Mouse (Mus musculus): ENCODE measurements around the gene Ice2. TPM values are rescaled to one million over a fixed set of nuclear protein-coding genes. Genes with fewer than 3 reads are reported as not detected.

The Ice2 gene
- polyA plus RNA-seq, 1 experiment from 2014 or later: 11.5 TPM

DNA sequence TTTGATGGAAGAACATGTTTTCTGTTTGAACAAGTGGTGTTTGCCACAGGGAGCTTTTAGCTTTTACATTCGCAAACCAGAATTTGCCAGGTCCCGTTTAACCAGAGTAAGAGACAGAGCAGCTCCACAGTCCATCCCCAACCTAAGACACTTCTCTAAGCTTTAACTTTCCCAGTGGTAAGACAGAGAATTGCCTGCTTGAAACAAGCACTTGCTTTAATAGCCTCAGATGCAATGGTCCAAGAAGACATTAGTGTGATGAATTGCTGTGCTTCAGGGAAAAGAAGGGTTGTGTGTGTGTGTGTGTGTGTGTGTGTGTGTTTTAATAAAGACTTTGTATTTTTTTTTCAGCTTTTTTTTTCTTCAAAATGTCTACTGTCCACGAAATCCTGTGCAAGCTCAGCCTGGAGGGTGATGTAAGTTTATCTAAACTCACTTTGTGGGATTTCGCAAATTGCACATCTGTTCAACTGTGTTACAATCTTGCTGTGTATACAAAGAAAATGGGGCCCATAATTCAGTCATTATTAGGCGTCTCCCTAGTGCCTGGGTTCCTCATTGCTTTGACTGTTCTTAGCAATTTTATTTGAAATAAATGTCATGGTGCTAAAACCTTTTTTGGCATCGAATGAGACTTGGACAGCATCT, 66.5 kb downstream of the Ice2 start:
- whole genome bisulfite sequencing: 80% methylated on average over 6 of the region's 6 CpGs

DNA sequence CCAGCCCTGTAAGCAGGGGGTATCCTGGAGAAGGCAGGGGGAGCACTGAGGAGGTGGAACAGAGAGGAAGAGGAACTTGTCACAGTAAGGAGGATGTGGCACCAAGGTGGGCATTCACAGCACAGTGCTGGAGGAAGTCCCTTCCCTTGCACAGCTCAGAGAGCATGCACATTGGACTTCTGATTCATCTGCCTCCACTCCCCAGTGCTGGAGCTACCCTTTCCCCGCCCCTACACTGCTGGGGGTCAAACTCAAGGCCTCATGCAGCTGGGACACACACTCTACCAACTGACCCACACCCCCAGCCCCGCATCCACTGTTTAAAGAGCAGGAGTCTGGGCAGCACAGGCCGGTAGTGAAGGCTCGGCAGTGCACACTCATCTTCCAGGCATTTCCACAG, 68.4 kb downstream of the Ice2 start:
- H3K4me2 ChIP-seq: no peak overlapping the region
- H3K9ac ChIP-seq: no peak overlapping the region
- H3K4me3 ChIP-seq: no peak overlapping the region
- no peak overlapping the region for H3K27ac ChIP-seq
- WGBS: 77% methylated on average over 4 of the region's 4 CpGs
- H3K36me3 ChIP-seq: peaks cover 52% of the 10 kb centered on the region
- H3K9me3 ChIP-seq (replicated peaks): no peaks in the 10 kb centered on the region
- H3K27me3 ChIP-seq: no peaks in the 10 kb centered on the region
- H3K4me1 ChIP-seq (replicated peaks): peaks cover 55% of the 10 kb centered on the region
- ATAC-seq (replicated peaks; ENCODE audit: insufficient number of reproducible peaks, insufficient read depth, low FRiP score, low read depth): no peak

More for the DNA sequence above, 66.5 kb downstream of the Ice2 start:
- no peak for ATAC-seq (replicated peaks; ENCODE audit: insufficient number of reproducible peaks, insufficient read depth, low FRiP score, low read depth)
- peaks cover 47% of the 10 kb centered on the region for H3K36me3 ChIP-seq
- no peaks in the 10 kb centered on the region for H3K9me3 ChIP-seq (replicated peaks)
- no peak overlapping the region for H3K9ac ChIP-seq
- H3K27ac ChIP-seq: no peak overlapping the region
- H3K4me1 ChIP-seq (replicated peaks): peaks cover 50% of the 10 kb centered on the region
- H3K4me3 ChIP-seq: no peak overlapping the region
- H3K4me2 ChIP-seq: no peak overlapping the region
- no peaks in the 10 kb centered on the region for H3K27me3 ChIP-seq

DNA sequence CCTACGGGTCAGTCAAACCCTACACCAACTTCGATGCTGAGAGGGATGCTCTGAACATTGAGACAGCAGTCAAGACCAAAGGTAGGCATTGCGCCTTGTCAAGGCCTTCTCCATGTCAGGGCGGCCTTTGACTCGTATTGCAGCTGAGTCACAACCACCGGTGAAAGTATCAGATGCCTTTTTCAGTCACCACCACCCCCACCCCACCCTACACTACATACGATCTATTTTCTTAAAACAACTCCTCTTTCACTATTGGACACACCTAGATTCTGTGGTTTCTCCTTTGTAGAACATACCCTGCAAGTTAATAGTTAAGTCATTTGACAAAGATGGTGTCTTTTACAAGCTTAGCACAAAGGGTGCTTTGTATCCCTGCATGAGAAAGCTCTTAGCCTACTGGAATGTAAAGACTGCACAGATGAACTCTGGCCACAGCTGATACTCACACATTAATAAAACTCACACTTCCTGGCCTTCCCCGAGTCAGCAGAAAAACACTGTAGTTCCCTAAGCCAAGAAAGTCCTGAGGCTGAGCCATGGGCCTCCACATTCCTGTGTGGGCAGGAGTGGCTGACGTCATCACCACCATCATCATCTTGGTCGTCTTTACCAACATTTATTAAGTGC, 69.7 kb downstream of the Ice2 start:
- H3K36me3 ChIP-seq: peaks cover 45% of the 10 kb centered on the region
- H3K4me1 ChIP-seq (replicated peaks): peaks cover 66% of the 10 kb centered on the region

DNA sequence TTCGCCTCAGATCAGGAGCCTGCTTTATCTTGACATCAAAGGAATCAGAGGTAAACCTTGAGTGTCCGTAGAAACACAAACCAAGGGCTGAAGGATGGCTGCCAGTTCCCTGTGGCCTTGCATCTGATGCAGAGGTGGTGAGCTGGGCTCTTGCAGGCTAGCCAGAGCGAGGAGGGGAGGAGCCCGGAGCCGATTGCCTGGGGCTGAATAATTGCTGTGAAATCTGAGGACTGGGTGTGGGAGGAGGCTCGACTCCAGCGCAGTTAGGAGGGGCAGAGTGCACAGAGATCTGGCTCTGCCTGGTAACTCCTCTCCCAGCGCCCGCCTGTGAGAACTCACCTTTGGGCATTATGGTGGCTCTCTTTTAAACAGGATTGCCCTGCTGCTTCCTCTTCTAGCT, 71.3 kb downstream of the Ice2 start:
- Histone ChIP-seq H3K27ac (peak overlapping the region; percentile 91), H3K27me3 (no peaks in the 10 kb centered on the region), H3K4me3 (no peak overlapping the region), H3K36me3 (peaks cover 47% of the 10 kb centered on the region), H3K4me2 (no peak overlapping the region), H3K9me3 (replicated peaks) (no peaks in the 10 kb centered on the region), H3K9ac (no peak overlapping the region), H3K4me1 (replicated peaks) (peaks cover 80% of the 10 kb centered on the region)
- peak; percentile 68 for ATAC-seq (replicated peaks; ENCODE audit: insufficient number of reproducible peaks, insufficient read depth, low FRiP score, low read depth)
- WGBS: 18% methylated on average over 9 of the region's 9 CpGs

More for the DNA sequence above, 69.7 kb downstream of the Ice2 start:
- no peaks in the 10 kb centered on the region for H3K9me3 ChIP-seq (replicated peaks)
- no peaks in the 10 kb centered on the region for H3K27me3 ChIP-seq
- H3K9ac ChIP-seq: no peak overlapping the region
- no peak overlapping the region for H3K4me2 ChIP-seq
- 54% methylated on average over 10 of the region's 10 CpGs for WGBS
- no peak for ATAC-seq (replicated peaks; ENCODE audit: insufficient number of reproducible peaks, insufficient read depth, low FRiP score, low read depth)
- H3K4me3 ChIP-seq: no peak overlapping the region
- H3K27ac ChIP-seq: peak overlapping the region; percentile 35

DNA sequence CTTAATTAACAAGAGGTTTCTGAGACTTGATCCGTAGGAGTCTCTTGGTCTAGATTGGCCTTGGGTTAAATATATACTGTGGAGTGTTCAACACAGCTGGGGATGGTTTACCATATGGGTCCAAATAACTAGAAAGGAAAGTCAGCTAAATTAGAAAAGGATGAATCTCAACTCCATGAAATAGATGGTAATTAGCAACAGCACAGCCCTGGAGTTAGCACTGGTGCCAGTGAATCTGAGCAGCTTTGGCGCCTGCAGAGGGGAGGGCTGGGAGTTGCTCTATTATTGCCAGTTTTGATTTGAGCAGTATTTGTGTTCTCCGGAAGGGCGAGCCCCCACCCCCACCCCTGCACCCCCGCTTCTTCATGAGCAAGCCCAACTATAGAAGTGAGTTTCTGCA, 72.7 kb downstream of the Ice2 start:
- Histone ChIP-seq H3K27ac (peak overlapping the region; percentile 91), H3K36me3 (peaks cover 45% of the 10 kb centered on the region), H3K4me2 (peak overlapping the region; percentile 35), H3K9me3 (replicated peaks) (no peaks in the 10 kb centered on the region), H3K27me3 (no peaks in the 10 kb centered on the region), H3K4me1 (replicated peaks) (peaks cover 77% of the 10 kb centered on the region), H3K4me3 (no peak overlapping the region), H3K9ac (no peak overlapping the region)
- 43% methylated on average over 5 of the region's 5 CpGs for WGBS
- ATAC-seq (replicated peaks; ENCODE audit: insufficient number of reproducible peaks, insufficient read depth, low FRiP score, low read depth): no peak

DNA sequence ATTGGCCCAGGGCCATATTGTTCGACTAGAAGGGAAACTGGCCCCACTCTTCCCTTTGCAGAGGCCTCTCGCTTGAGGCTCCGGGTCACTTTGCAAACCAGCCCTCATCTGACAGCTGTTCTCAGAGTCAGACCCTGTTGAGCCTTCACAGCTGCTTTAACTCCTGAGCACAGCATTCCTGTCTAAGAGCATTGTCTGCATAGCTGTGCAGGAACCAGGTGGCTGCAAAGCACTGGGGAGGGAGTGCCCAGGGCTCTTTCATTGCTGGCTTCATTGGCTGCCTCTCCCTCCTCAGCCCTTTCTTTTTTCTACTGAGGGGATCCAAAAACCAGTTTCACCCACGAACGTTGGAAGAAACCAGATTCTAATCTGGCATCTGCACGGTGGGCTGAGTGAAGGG, 73.2 kb downstream of the Ice2 start:
- Histone ChIP-seq H3K9ac (no peak overlapping the region), H3K36me3 (peaks cover 40% of the 10 kb centered on the region), H3K27ac (peak overlapping the region; percentile 91), H3K9me3 (replicated peaks) (no peaks in the 10 kb centered on the region), H3K4me1 (replicated peaks) (peaks cover 71% of the 10 kb centered on the region), H3K27me3 (no peaks in the 10 kb centered on the region), H3K4me3 (no peak overlapping the region), H3K4me2 (peak overlapping the region; percentile 35)
- peak; percentile 75 for ATAC-seq (replicated peaks; ENCODE audit: insufficient number of reproducible peaks, insufficient read depth, low FRiP score, low read depth)
- WGBS: 2% methylated on average over 6 of the region's 6 CpGs

DNA sequence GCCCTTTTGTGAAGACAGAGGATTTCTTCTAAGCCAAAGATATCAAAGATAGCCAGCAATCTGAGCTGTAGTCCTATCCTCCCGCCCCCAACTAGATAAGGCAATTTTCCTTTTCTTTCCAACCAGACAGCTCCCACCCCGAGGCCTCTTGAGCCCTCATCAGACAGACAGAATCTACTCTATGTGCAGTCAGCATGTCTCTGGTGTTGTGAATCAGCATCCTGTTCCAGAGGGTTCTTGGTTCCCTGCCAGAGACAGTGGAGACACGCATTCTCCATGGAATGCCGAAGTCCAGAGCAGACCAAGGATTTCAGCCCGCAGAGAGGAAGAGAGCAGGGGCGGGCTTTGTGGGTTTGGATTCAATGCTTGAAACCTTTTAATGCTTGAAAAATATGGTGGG, 75.0 kb downstream of the Ice2 start:
- Histone ChIP-seq H3K9me3 (replicated peaks) (no peaks in the 10 kb centered on the region), H3K27ac (peak overlapping the region; percentile 91), H3K9ac (no peak overlapping the region), H3K4me2 (no peak overlapping the region), H3K4me1 (replicated peaks) (peaks cover 73% of the 10 kb centered on the region), H3K4me3 (no peak overlapping the region), H3K36me3 (peaks cover 33% of the 10 kb centered on the region), H3K27me3 (no peaks in the 10 kb centered on the region)
- ATAC-seq (replicated peaks; ENCODE audit: insufficient number of reproducible peaks, insufficient read depth, low FRiP score, low read depth): peak; percentile 66
- 17% methylated on average over 6 of the region's 6 CpGs for WGBS

DNA sequence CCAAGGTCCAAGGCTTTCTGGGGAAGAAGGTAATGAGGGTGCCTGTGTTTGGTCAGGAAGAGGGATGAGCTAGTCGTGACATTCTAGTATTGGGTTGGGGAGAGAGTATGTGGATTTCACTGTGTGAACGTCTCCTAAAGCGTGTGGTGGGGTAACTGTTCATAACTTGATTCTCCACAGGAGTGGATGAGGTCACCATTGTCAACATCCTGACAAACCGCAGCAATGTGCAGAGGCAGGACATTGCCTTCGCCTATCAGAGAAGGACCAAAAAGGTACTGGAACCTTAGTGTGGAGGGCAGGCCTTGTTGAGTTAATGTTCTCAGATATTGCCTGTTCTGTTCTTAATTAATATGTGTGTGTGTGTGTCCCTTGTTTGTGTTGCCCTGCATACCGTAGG, 78.2 kb downstream of the Ice2 start:
- ATAC-seq (replicated peaks; ENCODE audit: insufficient number of reproducible peaks, insufficient read depth, low FRiP score, low read depth): no peak
- peaks cover 32% of the 10 kb centered on the region for H3K36me3 ChIP-seq
- no peaks in the 10 kb centered on the region for H3K27me3 ChIP-seq
- no peaks in the 10 kb centered on the region for H3K9me3 ChIP-seq (replicated peaks)
- peaks cover 66% of the 10 kb centered on the region for H3K4me1 ChIP-seq (replicated peaks)
- WGBS: 56% methylated on average over 6 of the region's 6 CpGs
- H3K9ac ChIP-seq: no peak overlapping the region
- H3K4me2 ChIP-seq: no peak overlapping the region
- 0 out of 2 replicates have a peak overlapping the region, but pooled peaks have one; percentile 5 for H3K27ac ChIP-seq
- no peak overlapping the region for H3K4me3 ChIP-seq

DNA sequence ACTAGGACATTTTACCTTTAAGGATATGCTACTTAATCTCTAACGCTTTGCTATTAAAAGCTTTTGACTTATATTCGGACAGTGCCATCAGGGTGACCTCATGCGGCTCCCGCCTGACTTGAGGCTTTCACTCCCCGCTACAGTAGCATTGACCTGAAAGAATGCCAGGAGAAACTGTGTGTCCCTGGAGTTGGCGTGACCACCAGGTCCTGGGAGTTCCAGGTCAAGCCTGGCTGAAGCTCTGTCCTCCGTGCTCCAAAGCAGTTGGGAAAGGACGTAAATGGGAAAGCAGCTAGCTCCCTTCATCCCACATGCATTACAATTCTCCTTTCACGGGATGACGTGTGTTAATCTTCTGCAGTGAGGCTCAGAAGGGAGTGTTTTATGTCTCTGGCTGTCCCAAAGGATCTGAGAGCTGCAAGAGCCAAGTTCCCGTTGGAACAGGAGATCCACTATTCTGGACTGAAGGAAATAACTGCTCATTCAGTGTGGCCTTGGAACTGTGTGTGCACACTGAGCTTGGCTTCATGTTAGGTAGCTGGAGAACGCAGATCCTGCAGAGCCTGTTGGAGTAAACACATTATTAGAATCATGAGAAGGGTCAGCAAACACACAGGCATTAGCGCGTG, 79.6 kb downstream of the Ice2 start:
- WGBS: 34% methylated on average over 14 of the region's 14 CpGs
- H3K4me2 ChIP-seq: no peak overlapping the region
- H3K9ac ChIP-seq: no peak overlapping the region
- H3K4me3 ChIP-seq: no peak overlapping the region
- peak overlapping the region; percentile 70 for H3K27ac ChIP-seq
- H3K9me3 ChIP-seq (replicated peaks): no peaks in the 10 kb centered on the region
- H3K4me1 ChIP-seq (replicated peaks): peaks cover 53% of the 10 kb centered on the region
- H3K27me3 ChIP-seq: no peaks in the 10 kb centered on the region
- H3K36me3 ChIP-seq: peaks cover 44% of the 10 kb centered on the region
- ATAC-seq (replicated peaks; ENCODE audit: insufficient number of reproducible peaks, insufficient read depth, low FRiP score, low read depth): no peak

DNA sequence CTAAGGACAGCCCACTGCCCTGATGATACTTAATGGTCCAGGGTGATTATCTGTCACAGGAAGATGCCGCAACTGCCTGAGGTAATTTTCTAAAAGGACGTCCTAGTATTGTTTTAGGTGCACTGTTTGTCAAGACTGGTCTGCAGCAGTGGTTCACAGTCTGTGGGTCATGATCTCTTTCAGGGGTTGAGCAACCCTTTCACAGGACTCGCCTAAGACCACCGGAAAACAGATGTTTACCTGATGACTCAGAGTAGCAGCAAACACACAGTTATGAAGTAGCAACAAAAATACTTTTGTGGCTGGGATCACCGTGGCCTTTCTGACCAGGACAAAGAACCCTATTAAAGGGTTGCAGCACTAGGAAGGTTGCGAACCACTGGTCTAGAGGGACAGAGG, 80.1 kb downstream of the Ice2 start:
- H3K4me1 ChIP-seq (replicated peaks): peaks cover 48% of the 10 kb centered on the region

DNA sequence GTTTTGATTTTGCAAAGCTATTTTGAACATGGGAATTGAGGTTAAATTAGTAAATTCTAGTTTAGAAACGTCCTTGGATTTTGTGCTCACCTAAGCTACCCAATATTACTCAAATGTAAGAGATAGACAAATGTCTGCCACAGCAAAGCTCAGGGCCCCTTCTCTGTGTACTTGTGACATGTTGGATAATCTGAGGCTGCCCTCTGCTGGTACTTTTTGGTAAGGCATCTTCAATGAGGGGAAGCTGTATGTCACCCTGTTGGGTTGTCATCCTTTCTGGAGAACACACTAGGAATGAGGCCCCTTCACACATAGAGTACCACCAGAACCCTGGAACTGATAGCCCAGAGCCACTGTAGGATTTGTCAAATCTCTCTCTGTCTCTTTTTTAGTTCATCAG, 82.6 kb downstream of the Ice2 start:
- H3K9ac ChIP-seq: no peak overlapping the region
- no peak overlapping the region for H3K27ac ChIP-seq
- no peak for ATAC-seq (replicated peaks; ENCODE audit: insufficient number of reproducible peaks, insufficient read depth, low FRiP score, low read depth)
- no peak overlapping the region for H3K4me2 ChIP-seq
- peaks cover 62% of the 10 kb centered on the region for H3K36me3 ChIP-seq
- no peaks in the 10 kb centered on the region for H3K9me3 ChIP-seq (replicated peaks)
- H3K27me3 ChIP-seq: no peaks in the 10 kb centered on the region
- no peak overlapping the region for H3K4me3 ChIP-seq
- H3K4me1 ChIP-seq (replicated peaks): peaks cover 36% of the 10 kb centered on the region
- 10% methylated on average over 1 of the region's 1 CpGs for WGBS

More for the DNA sequence above, 80.1 kb downstream of the Ice2 start:
- peak overlapping the region; percentile 70 for H3K27ac ChIP-seq
- H3K9me3 ChIP-seq (replicated peaks): no peaks in the 10 kb centered on the region
- peaks cover 48% of the 10 kb centered on the region for H3K36me3 ChIP-seq
- no peak overlapping the region for H3K4me2 ChIP-seq
- H3K4me3 ChIP-seq: no peak overlapping the region
- H3K27me3 ChIP-seq: no peaks in the 10 kb centered on the region
- no peak overlapping the region for H3K9ac ChIP-seq
- 57% methylated on average over 6 of the region's 6 CpGs for WGBS
- no peak for ATAC-seq (replicated peaks; ENCODE audit: insufficient number of reproducible peaks, insufficient read depth, low FRiP score, low read depth)

All from heart, embryonic 15.5 days (tissue).